Mouse (Mus musculus) kidney, adult 2 months (tissue): ENCODE measurements around the gene Trak1. TPM values are rescaled to one million over a fixed set of nuclear protein-coding genes. Genes with fewer than 3 reads are reported as not detected.
"Not testable (repeated sequence)": the region's sequence is repeated elsewhere in the genome, so short reads cannot be mapped to it uniquely, and the experiment has no call there.

ENCODE experiments used
- DNase-seq: peaks from one replicate; pipeline ENCODE4 v3.0.0; 2021
- H3K27ac ChIP-seq: fragments of 200-500 bp; 2 replicates; pipeline ENCODE4 v1.5.1; 2012; ENCODE audit warnings: low read depth, low read length, control low read depth, inconsistent platforms; ENCODE audit not compliant: insufficient read depth
- H3K27me3 ChIP-seq: fragments of 200-500 bp; replicated peaks from 2 replicates; pipeline ENCODE4 v1.6.1; 2012; ENCODE audit warnings: mild to moderate bottlenecking, moderate library complexity, low read length, inconsistent platforms; ENCODE audit not compliant: control insufficient read depth, insufficient read depth
- H3K36me3 ChIP-seq: fragments of 200-500 bp; 2 replicates; pipeline ENCODE4 v1.6.1; 2012; ENCODE audit warnings: mild to moderate bottlenecking, moderate library complexity, low read length, inconsistent platforms; ENCODE audit not compliant: control insufficient read depth, insufficient read depth
- H3K4me1 ChIP-seq: fragments of 200-500 bp; 2 replicates; pipeline ENCODE4 v1.6.1; 2011; ENCODE audit warnings: low read length; ENCODE audit not compliant: control insufficient read depth, insufficient read depth
- H3K4me3 ChIP-seq: fragments of 200-500 bp; 2 replicates; pipeline ENCODE4 v1.5.1; 2011; ENCODE audit warnings: mild to moderate bottlenecking, low read depth, low read length, control low read depth; ENCODE audit not compliant: insufficient read depth
- CTCF ChIP-seq: fragments of 200-500 bp; conservative IDR thresholded peaks from 2 replicates; pipeline ENCODE4 v1.5.1; 2011; ENCODE audit warnings: low read depth, mild to moderate bottlenecking, control low read depth, low read length, moderate library complexity, mixed read lengths; ENCODE audit not compliant: insufficient read depth, insufficient read length
- POLR2A ChIP-seq: fragments of 200-500 bp; IDR thresholded peaks from one replicate; pipeline ENCODE4 v1.6.1; 2011; ENCODE audit warnings: low read depth, low read length, control low read depth
- WGBS: fragments of 180-500 bp; shearing (Covaris S2); methylation state at CpG from one replicate; pipeline ENCODE4 v1.1.7; 2018; 5-methylcytosine and 5-hydroxymethylcytosine counted together
- polyA plus RNA-seq: library from polyadenylated mRNA; depleted of rRNA; stranded (reverse); fragments of >200 nt; gene quantifications from 2 replicates; pipeline ENCODE4 v1.2.3, GENCODE M21; 2012

Gene Trak1
- polyA plus RNA-seq, 1 experiment: 65.1 TPM

DNA sequence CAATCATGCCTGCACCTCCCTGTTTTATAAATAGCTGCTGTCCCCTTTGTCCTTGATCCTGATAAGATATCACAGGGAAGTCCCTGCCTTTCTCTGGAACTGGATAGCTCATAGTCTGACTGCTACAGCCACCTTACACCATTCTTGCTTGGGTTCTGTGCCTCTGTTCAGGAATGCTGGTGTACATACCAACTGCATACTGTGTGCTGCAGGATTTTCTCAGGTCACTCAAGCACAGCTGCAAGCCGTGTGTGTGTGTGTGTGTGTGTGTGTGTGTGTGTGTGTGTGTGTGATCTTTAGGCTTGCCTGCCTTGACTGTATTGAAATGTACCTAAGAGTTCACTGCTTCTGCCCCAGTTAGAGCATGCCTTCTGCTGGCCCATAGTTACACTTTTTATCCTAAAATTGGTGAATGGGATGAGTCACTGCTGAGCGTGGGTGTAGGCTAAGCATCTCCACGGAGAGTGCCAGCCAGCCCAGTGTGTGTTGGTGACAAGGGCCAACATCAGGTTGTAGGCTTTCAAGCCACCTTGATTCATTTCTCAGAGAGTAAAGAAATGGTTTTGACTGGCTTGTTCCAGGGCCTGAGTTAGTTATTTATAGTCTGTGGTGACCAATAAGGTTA is 138.1 kb downstream of the Trak1 start:
- Histone ChIP-seq H3K36me3 (no peaks in the 10 kb centered on the region), H3K27me3 (no peaks in the 10 kb centered on the region), H3K4me3 (no peak overlapping the region), H3K4me1 (peaks cover 39% of the 10 kb centered on the region), H3K27ac (peak overlapping the region; percentile 82)
- TF ChIP-seq CTCF (no peak), POLR2A (no peak)
- DNase-seq: no peak
- WGBS: 36% methylated on average over 3 of the region's 3 CpGs

DNA sequence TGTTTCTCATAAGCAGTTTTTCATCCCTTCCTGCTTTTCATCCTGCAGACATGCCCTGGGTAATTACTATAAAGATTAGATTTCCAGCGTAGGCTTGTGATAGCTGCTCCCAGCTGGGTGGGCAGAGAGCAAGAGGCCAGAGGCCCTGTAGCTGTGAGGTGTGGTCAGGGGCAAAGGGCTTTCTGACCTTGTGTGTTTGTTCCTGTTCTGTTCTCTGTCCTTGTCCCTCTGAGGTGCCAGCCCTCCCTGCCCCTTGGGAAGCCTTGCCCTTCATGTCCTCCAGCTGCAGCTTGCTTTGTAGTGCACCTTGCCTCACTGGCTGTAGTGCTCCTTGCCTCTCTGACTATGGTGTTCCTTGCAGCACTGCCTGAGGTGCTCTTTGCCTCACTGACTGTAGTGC is 139.2 kb downstream of the Trak1 start:
- Histone ChIP-seq H3K4me3 (no peak overlapping the region), H3K27me3 (no peaks in the 10 kb centered on the region), H3K4me1 (peaks cover 29% of the 10 kb centered on the region), H3K27ac (peak overlapping the region; percentile 66), H3K36me3 (no peaks in the 10 kb centered on the region)
- no peak for DNase-seq
- TF ChIP-seq CTCF: no peak
- TF ChIP-seq POLR2A: no peak
- WGBS: 39% methylated on average over 1 of the region's 1 CpGs

DNA sequence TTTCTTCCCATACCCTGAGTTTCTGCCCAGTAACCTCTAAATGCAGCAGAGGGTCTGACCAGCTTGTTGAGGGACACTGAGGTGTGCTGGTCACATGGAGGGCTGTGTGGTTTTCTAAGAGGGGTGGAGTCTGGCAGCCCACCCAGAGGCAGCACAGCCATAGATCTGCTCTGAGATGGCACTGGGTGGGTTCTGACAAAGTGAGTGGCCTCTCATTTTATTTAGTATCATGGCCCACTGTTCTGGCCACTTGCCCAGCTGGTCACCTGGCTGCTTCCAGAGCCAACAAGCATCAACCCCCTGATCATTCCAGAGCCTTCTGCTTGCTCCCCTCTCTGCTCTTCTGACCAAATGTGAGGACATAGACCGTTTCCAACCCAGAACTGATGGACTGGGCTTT is 144.8 kb downstream of the Trak1 start:
- no peaks in the 10 kb centered on the region for H3K4me1 ChIP-seq
- 77% methylated on average over 1 of the region's 1 CpGs for WGBS
- no peak overlapping the region for H3K27ac ChIP-seq
- DNase-seq: no peak
- TF ChIP-seq CTCF (no peak), POLR2A (no peak)
- no peaks in the 10 kb centered on the region for H3K36me3 ChIP-seq
- no peak overlapping the region for H3K4me3 ChIP-seq
- H3K27me3 ChIP-seq: no peaks in the 10 kb centered on the region

DNA sequence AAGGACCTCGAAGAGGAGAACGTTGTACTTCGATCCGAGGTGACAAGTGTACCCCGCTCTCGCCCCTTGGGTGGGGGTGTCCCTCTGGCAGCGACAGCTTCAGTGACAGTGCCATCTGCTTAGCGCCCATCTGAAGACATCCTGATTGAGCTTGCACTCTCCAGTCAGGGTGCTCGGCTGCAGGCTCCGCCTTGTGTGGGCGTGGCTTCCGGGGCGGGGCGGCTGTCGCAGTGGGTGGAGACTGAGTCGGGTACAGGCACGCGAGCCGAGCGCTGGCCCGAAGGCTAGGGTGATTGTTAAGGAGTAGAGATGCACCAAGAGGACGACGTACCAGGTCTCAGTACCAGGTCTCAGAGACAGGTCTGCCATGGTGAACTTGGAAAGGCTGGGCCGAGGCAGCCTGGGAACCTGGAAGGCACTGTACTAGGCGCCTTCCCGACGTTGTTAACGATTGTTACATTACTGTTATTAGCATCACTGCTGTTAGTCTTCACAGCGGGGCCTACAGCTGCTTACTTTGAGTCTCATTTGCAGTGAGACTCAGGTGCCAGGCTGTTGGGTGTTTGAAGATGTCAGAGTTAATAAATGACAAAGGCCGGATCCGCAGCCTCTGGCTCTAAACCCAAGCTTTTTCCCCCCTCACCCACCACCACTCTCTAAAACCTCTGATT is 146.5 kb downstream of the Trak1 start:
- peaks cover 3% of the 10 kb centered on the region for H3K36me3 ChIP-seq
- no peak for DNase-seq
- no peaks in the 10 kb centered on the region for H3K4me1 ChIP-seq
- H3K27me3 ChIP-seq: no peaks in the 10 kb centered on the region
- no peak for TF ChIP-seq CTCF
- no peak for TF ChIP-seq POLR2A
- H3K27ac ChIP-seq: no peak overlapping the region
- 72% methylated on average over 31 of the region's 31 CpGs for WGBS
- H3K4me3 ChIP-seq: no peak overlapping the region

DNA sequence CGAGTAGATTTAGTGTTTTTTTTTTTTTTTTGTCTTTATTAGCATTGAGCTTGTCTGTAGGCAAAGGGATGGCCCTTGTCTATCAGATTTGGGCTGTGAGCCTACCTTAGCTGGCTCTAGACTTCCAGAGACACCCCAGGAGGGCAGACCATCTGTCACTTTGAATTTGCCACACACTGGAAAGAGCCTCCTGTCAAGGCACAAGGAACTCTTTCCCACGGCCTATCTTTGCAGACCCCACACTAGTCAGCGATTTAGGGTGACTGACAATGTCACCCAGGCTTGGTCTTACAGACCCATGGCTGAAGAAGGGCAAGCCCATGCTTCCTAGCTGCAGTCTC is 147.0 kb downstream of the Trak1 start:
- Histone ChIP-seq H3K4me3 (no peak overlapping the region), H3K27me3 (no peaks in the 10 kb centered on the region), H3K4me1 (no peaks in the 10 kb centered on the region), H3K36me3 (peaks cover 3% of the 10 kb centered on the region), H3K27ac (no peak overlapping the region)
- WGBS: 77% methylated on average over 3 of the region's 3 CpGs
- no peak for DNase-seq
- TF ChIP-seq POLR2A (no peak), CTCF (no peak)

DNA sequence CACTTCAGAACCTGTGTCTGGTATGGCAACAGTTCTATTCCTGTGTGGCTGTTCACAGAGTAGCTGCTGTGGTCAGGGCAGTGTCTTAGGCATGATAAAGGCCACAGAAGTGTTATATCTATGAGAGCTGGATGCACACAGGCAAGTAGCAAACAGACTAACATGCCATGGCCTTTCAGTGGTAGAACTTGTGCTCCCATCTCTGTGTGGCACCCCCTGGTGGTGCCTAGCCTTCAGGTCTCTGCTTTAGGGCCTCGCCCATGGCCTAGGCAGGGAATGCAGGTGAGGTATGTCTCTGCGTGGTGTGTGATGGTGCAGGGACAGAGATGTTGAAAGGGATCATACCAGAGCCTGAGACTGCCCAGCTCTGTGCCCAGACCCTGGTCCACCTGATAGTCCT is 148.1 kb downstream of the Trak1 start:
- Histone ChIP-seq H3K4me1 (no peaks in the 10 kb centered on the region), H3K4me3 (no peak overlapping the region), H3K27ac (no peak overlapping the region), H3K27me3 (no peaks in the 10 kb centered on the region), H3K36me3 (peaks cover 5% of the 10 kb centered on the region)
- 78% methylated on average over 2 of the region's 2 CpGs for WGBS
- peak; percentile 40 for DNase-seq
- TF ChIP-seq CTCF (peak; percentile 60), POLR2A (no peak)

DNA sequence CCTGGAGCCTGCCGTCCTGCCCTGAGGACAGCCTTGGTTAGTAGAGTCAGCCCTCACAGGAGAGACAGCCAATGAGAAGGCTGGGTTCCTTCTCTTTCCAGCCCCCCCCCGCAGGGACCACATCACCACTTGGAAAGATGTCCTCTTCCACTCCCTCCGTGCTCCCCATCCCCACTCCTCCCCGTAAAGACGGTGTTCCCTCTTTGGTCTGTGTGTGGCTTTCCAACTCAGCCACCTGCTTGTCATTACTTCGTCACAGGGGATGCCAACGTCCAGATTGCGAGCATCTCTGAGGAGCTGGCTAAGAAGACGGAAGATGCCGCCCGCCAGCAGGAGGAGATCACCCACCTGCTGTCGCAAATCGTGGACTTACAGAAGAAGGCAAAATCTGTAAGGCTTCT is 149.1 kb downstream of the Trak1 start:
- peaks cover 5% of the 10 kb centered on the region for H3K36me3 ChIP-seq
- WGBS: 88% methylated on average over 13 of the region's 13 CpGs
- no peak for DNase-seq

DNA sequence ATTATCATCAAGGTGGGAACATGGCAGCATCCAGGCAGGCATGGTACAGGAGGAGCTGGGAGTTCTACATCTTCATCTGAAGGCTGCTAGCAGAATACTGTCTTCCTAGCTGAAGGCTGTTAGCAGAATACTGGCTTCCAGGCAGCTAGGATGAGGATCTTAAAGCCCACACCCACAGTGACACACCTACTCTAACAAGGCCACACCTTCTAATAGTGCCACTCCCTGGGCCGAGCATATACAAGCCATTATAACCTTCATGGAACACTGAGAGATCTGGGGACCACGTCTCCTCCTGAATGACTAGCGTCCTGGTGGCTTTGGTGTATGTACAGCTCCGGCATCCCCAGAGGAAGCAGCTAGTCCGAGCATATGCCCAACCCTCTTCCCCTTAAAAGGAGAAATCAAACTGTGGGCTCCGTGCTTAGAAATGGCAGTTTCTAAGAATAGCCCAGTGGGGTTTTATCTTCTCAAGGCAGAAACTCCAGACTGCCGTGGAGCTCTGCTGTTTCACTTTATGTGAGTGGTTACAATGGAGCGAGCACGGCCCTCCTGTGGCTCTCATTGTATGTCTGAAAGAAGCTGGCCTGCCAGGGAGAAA is 155.1 kb downstream of the Trak1 start:
- peaks cover 12% of the 10 kb centered on the region for H3K36me3 ChIP-seq

More for the DNA sequence above, 149.1 kb downstream of the Trak1 start:
- H3K27me3 ChIP-seq: no peaks in the 10 kb centered on the region
- TF ChIP-seq CTCF: no peak
- TF ChIP-seq POLR2A: no peak
- H3K4me1 ChIP-seq: no peaks in the 10 kb centered on the region
- no peak overlapping the region for H3K4me3 ChIP-seq
- H3K27ac ChIP-seq: no peak overlapping the region

More for the DNA sequence above, 155.1 kb downstream of the Trak1 start:
- not testable (repeated sequence) for H3K27me3 ChIP-seq, H3K4me3 ChIP-seq, DNase-seq, H3K4me1 ChIP-seq, H3K27ac ChIP-seq
- 79% methylated on average over 9 of the region's 9 CpGs for WGBS
